17 mouse cellular contexts compared by ENCODE assay signal in genomic region chr13:30471300-30471699, GRCm38 (mm10).
DNase-seq lines count a peak whose midpoint lies in the region; ATAC-seq and TF ChIP-seq lines count a peak whose summit lies in the region.
"Had no signal": no experiment of that assay in that cellular context is flagged by ENCODE, and none has a peak within 500 bp of the region (broad histone marks: within the 10 kb centered on the region; RNA-seq: fewer than 3 reads in every experiment).

No protein-coding gene starts in this region.

- peak; percentile 71 for DNase-seq in kidney, postnatal 0 days (ENCODE audit: low spot score)
- no peak for DNase-seq in kidney, adult 11 months
- peak; percentile 19 for DNase-seq in adipocyte (ENCODE audit: low spot score)
- peak; percentile 3 for DNase-seq in adrenal gland, postnatal 25 days
- peak; percentile 47 for DNase-seq in skeletal muscle tissue, adult 2 months (ENCODE audit: low read depth, low spot score)
- DNase-seq in testis, postnatal 10 days (ENCODE audit: low spot score): no peak
- no peak for DNase-seq in layer of hippocampus, adult 8-10 months (ENCODE audit: low spot score in 2 of 2)
- DNase-seq: cerebellum, postnatal 25 days; heart, postnatal 36 days; retina, postnatal 1 day had no signal

- ATAC-seq in kidney, postnatal 0 days (replicated peaks; ENCODE audit: low FRiP score, low read depth): no peak
- ATAC-seq: forebrain, embryonic 13.5 days; intestine, postnatal 0 days had no signal

- no peaks in the 10 kb centered on the region for H3K9me3 ChIP-seq in kidney, postnatal 0 days (replicated peaks; ENCODE audit: low read length)
- H3K9me3 ChIP-seq: forebrain, embryonic 13.5 days; G1E; heart, embryonic 13.5 days; hindbrain, embryonic 15.5 days; midbrain, embryonic 12.5 days had no signal

- no peak overlapping the region for H3K9ac ChIP-seq in kidney, postnatal 0 days (ENCODE audit: low read depth, low read length)
- H3K9ac ChIP-seq: forebrain, embryonic 13.5 days; heart, embryonic 13.5 days; hindbrain, embryonic 15.5 days; liver, embryonic 14.5 days; midbrain, embryonic 12.5 days had no signal

- H3K36me3 ChIP-seq in kidney, postnatal 0 days (ENCODE audit: insufficient read depth, low read length): no peaks in the 10 kb centered on the region
- H3K36me3 ChIP-seq: G1E; heart, embryonic 13.5 days; hindbrain, embryonic 15.5 days; midbrain, embryonic 12.5 days had no signal

- no peak overlapping the region for H3K4me2 ChIP-seq in kidney, postnatal 0 days (ENCODE audit: low read length)
- H3K4me2 ChIP-seq: forebrain, embryonic 13.5 days; heart, embryonic 13.5 days; hindbrain, embryonic 15.5 days; midbrain, embryonic 12.5 days had no signal

- H3K27ac ChIP-seq in kidney, postnatal 0 days: no peak overlapping the region
- H3K27ac ChIP-seq: forebrain, embryonic 13.5 days; heart, embryonic 13.5 days; hindbrain, embryonic 15.5 days; liver, embryonic 14.5 days; midbrain, embryonic 12.5 days had no signal

- no peaks in the 10 kb centered on the region for H3K27me3 ChIP-seq in kidney, postnatal 0 days (ENCODE audit: insufficient read depth, low read length)
- H3K27me3 ChIP-seq: forebrain, embryonic 13.5 days; heart, embryonic 13.5 days; hindbrain, embryonic 15.5 days; midbrain, embryonic 12.5 days had no signal

- no peak for TF ChIP-seq CTCF in kidney, postnatal 0 days (IDR thresholded peaks at IDR 0.05; ENCODE audit: low read depth)

- no peak overlapping the region for H3K4me3 ChIP-seq in kidney, postnatal 0 days (replicated peaks; ENCODE audit: low read depth, low read length)
- H3K4me3 ChIP-seq: forebrain, embryonic 13.5 days; heart, embryonic 13.5 days; hindbrain, embryonic 15.5 days; midbrain, embryonic 12.5 days had no signal

- 50% methylated on average over 5 of the region's 5 CpGs for WGBS in kidney, postnatal 0 days

- H3K4me1 ChIP-seq in kidney, postnatal 0 days (replicated peaks; ENCODE audit: insufficient read depth, low read length): no peaks in the 10 kb centered on the region
- H3K4me1 ChIP-seq: forebrain, embryonic 13.5 days; hindbrain, embryonic 15.5 days; midbrain, embryonic 12.5 days had no signal

Comparison
In these comparisons a context has a peak if more than half of its experiments do, and no peak if none do; other contexts are left out.
1. DNase-seq: peak in kidney, postnatal 0 days (single experiment), adipocyte (single experiment), adrenal gland, postnatal 25 days (single experiment) and skeletal muscle tissue, adult 2 months (single experiment); none in kidney, adult 11 months (single experiment), testis, postnatal 10 days (single experiment) and layer of hippocampus, adult 8-10 months (0 of 2).